33 mouse cellular contexts compared by ENCODE assay signal in genomic region chr7:134787110-134787509, GRCm38 (mm10).
"Had no signal": no experiment of that assay in that cellular context is flagged by ENCODE, and none has a peak within 500 bp of the region (broad histone marks: within the 10 kb centered on the region; RNA-seq: fewer than 3 reads in every experiment).

No protein-coding gene starts in this region.

- H3K4me2 ChIP-seq: heart, embryonic 11.5 days; heart, embryonic 12.5 days; heart, embryonic 13.5 days; heart, embryonic 15.5 days; hindbrain, embryonic 12.5 days; hindbrain, embryonic 13.5 days; hindbrain, embryonic 14.5 days; hindbrain, embryonic 15.5 days; intestine, embryonic 15.5 days; kidney, embryonic 15.5 days had no signal

- H3K4me3 ChIP-seq: heart, embryonic 12.5 days; heart, embryonic 13.5 days; heart, embryonic 15.5 days; hindbrain, embryonic 10.5 days; hindbrain, embryonic 12.5 days; hindbrain, embryonic 13.5 days; hindbrain, embryonic 15.5 days; intestine, embryonic 15.5 days; kidney, embryonic 15.5 days; layer of hippocampus, adult 2 months had no signal

- H3K36me3 ChIP-seq: hindbrain, embryonic 12.5 days; hindbrain, embryonic 13.5 days; hindbrain, embryonic 15.5 days had no signal

- H3K4me1 ChIP-seq: heart, embryonic 12.5 days; heart, embryonic 13.5 days; heart, embryonic 15.5 days; hindbrain, embryonic 10.5 days; hindbrain, embryonic 12.5 days; hindbrain, embryonic 13.5 days; hindbrain, embryonic 15.5 days; intestine, embryonic 15.5 days; kidney, embryonic 15.5 days had no signal

- H3K9me3 ChIP-seq: heart, embryonic 12.5 days; heart, embryonic 13.5 days; heart, embryonic 15.5 days; hindbrain, embryonic 10.5 days; hindbrain, embryonic 12.5 days; hindbrain, embryonic 13.5 days; hindbrain, embryonic 15.5 days; intestine, embryonic 15.5 days; kidney, embryonic 15.5 days had no signal

- ATAC-seq: hindbrain, embryonic 16.5 days; hindbrain, postnatal 0 days; inflammation-experienced regulatory T-cells, adult 6 months; intestine, embryonic 15.5 days; intestine, embryonic 16.5 days; intestine, postnatal 0 days had no signal

- H3K27me3 ChIP-seq: heart, embryonic 12.5 days; heart, embryonic 13.5 days; heart, embryonic 15.5 days; hindbrain, embryonic 12.5 days; hindbrain, embryonic 13.5 days; hindbrain, embryonic 15.5 days; intestine, embryonic 15.5 days; kidney, embryonic 15.5 days had no signal

- H3K27ac ChIP-seq: heart, embryonic 13.5 days; heart, embryonic 15.5 days; hindbrain, embryonic 10.5 days; hindbrain, embryonic 12.5 days; hindbrain, embryonic 13.5 days; hindbrain, embryonic 14.5 days; hindbrain, embryonic 15.5 days; hindbrain, postnatal 0 days; intestine, embryonic 15.5 days; kidney, embryonic 15.5 days; kidney, postnatal 0 days; layer of hippocampus, adult 2 months had no signal

- DNase-seq: heart, postnatal 10 days; heart, postnatal 14 days; heart, postnatal 36 days; heart, postnatal 4 days; kidney, adult 11 months; kidney, adult 18-20 months; kidney, adult 2 months; kidney, adult 8-10 months; kidney, adult 9 months; kidney, postnatal 10 days; kidney, postnatal 14 days; kidney, postnatal 36 days; kidney, postnatal 4 days; layer of hippocampus, adult 9-11 months; layer of hippocampus, postnatal 36 days had no signal

- H3K9ac ChIP-seq: heart, embryonic 12.5 days; heart, embryonic 13.5 days; heart, embryonic 15.5 days; hindbrain, embryonic 12.5 days; hindbrain, embryonic 13.5 days; hindbrain, embryonic 14.5 days; hindbrain, embryonic 15.5 days; intestine, embryonic 15.5 days; kidney, embryonic 15.5 days had no signal
